Mouse (Mus musculus): ENCODE results near the gene Gna15.
A peak's percentile ranks its signal among the peaks of the same experiment; 100 is the strongest.

The Gna15 gene

GRCm38 (mm10) chr10:81464405-81465264, 59.4 kb downstream of the Gna15 start:
- DNase-seq, result peak; percentile 30

DNA sequence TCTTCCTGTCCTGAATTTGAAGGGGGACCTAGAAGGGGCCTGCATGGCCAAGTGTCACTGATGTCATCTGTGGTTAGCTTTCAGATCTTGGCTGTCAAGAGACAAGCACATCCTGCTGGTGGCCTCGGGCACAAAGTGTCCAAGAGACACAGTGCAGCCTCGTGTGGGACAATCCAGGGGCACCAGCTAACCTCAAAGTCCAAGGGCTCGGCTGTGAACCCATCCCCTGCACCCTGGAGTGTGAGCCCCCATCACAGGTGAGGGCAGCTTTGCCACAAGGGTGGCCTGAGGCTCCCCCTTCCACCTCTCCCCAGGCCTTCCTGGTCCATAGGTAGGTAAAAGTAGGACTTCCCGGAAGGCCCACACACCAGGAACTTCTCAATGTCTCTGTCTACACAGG, 60.5 kb downstream of the Gna15 start:
- no peak for DNase-seq

GRCm38 (mm10) chr10:81462917-81463316, 61.1 kb downstream of the Gna15 start:
- DNase-seq, result no peak

- DNase-seq, result no peak
These were observed 61.6 kb downstream of the Gna15 start for GRCm38 (mm10) chr10:81462415-81462804.

GRCm38 (mm10) chr10:81461673-81462414, 62.2 kb downstream of the Gna15 start:
- no peak for DNase-seq

DNA sequence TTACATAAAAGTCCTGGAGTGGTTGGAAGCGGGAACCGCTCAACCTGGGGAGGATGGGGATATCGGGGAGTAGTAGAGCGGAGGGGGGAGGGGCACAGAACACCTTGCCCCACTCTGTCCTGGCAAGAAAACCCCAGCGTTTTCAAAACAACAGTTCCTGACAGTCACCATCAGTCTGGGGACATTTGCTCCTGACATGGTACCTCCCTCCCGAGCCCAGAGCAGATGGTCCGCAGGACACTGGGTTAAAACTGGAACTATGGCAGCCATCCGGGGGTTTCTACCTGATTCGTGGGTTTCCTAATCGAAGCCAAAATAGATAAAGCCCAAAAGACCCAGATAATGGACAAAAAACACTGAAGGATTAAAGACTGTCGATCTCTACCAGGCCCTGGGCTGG, 63.1 kb downstream of the Gna15 start:
- no peak for DNase-seq

- DNase-seq, result no peak
These were observed 63.6 kb downstream of the Gna15 start for GRCm38 (mm10) chr10:81460471-81460870.

DNA sequence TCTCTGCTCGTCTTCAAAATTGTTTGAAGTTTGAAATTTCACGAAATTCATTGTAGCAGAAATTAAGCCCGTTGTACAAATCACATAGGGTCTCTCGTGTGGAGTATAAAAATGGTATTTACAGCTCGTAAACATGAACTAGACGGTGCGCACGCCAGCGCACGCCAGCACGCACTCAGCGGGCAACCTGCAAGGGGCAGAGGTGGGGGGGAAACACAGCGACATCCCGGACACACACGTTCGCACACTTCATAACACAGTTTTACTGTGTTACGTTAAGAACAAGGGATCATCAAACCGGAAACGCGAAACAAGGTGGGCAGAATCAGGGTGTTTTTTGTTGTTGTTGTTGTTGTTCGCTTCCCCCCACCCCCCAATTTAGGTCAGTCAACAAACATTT, 64.6 kb downstream of the Gna15 start:
- no peak for DNase-seq

DNA sequence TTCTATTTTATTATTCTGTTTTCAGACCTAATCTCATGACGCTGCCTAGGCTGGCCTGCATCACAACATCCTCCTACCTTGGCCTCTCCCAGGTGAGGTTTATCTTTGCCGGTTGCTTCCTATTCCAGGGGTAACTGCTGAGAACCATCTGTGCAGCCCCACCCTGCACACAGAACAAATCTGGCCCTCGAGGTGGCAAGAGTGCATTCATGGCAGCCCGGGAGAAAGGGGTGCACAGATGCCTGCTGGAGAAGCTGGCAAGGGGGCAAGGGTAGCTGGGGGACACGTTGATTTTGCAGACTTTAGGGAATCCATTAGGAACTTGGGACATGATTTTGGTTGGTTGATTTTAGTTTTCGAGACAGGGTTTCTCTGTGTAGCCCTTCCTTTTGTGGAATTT, 65.8 kb downstream of the Gna15 start:
- no peak for DNase-seq

GRCm38 (mm10) chr10:81457624-81458023, 66.4 kb downstream of the Gna15 start:
- DNase-seq, result no peak

GRCm38 (mm10) chr10:81456983-81457563, 67.0 kb downstream of the Gna15 start:
- DNase-seq, result no peak

DNA sequence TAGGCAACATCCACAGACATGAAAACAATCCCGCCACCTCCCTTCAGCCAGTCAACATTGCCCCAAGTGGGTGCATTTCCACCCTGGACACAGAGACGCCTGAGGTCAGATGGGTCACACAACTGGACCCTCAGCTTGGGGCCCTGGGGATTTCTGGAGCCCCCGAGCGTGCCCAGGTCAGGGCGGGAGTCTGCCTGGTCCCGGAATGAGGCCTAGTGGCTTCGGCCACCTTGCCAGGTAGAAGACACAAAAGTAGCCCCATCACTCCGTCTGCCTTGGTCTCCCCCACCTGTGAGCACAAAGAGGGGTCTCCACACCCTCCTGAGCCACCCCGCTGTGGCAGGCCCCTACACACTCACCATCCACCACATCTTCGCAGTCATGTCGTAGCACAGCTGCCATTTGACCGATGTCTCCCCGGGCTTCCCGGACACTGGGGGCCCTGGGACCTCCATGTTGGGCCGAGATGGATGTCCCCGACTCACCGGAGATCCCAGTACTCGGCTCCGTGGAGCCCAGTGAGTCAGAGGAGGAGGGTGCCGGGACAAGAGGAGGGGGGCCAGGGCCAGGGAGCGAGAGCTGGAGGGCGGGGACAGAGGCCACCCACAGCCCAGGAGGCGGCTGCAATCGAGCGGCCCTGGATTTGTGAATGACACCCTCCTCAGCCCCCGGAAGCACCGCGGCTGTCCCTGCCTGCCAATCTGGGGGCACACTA, 68.7 kb downstream of the Gna15 start, which contains the start of gene Nfic:
Nfic (minus strand) TSS at position 455 of the 715 bp plus-strand sequence.
- no peak for DNase-seq

DNA sequence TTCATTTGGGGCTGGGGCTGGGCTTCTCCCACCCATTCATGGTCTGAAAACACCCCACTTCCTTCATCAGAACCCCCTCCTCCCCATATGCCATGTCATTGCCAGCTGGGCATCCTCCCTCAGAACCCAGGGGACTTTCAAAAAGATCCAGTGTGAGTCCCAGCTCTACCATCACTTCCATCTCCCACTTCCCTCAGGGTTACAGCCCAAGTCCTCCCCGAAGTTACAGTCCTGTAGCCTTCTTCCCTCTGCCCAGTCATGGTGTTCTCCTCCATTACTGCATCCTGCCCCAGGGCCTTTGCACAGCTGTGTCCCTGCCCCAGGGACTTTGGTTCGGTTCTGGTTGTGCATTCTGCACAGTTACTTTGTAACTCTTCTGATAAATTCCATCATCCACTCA, 69.9 kb downstream of the Gna15 start:
- no peak for DNase-seq

GRCm38 (mm10) chr10:81452947-81453288, 71.1 kb downstream of the Gna15 start:
- DNase-seq, result no peak

Measured in kidney, adult 9 months (tissue).